Mouse (Mus musculus) myocyte (in vitro differentiated cells): Measurements from ENCODE around the gene Iars2. TPM values are rescaled to one million over a fixed set of nuclear protein-coding genes. Genes with fewer than 3 reads are reported as not detected.

Experiments used
- H3K27me3 ChIP-seq: one replicate; pipeline ENCODE4 v1.6.1; 2011; ENCODE audit not compliant: control insufficient read depth, insufficient read depth, insufficient read length
- H3K36me3 ChIP-seq: one replicate; pipeline ENCODE4 v1.6.1; 2011; ENCODE audit not compliant: control insufficient read depth, insufficient read depth
- H3K4me2 ChIP-seq: one replicate; pipeline ENCODE4 v1.6.1; 2011; ENCODE audit warnings: low read depth, control low read depth
- H3K4me3 ChIP-seq: one replicate; pipeline ENCODE4 v1.5.1; 2011; ENCODE audit warnings: mild to moderate bottlenecking, control low read depth, moderate library complexity
- H3K79me2 ChIP-seq: one replicate; pipeline ENCODE4 v1.6.1; 2011; ENCODE audit not compliant: control insufficient read depth, insufficient read depth
- H3ac ChIP-seq: one replicate; pipeline ENCODE4 v1.6.1; 2011; ENCODE audit not compliant: control insufficient read depth, insufficient read length
- CEBPB ChIP-seq: IDR thresholded peaks from 2 replicates; pipeline ENCODE4 v1.6.1; 2011; ENCODE audit warnings: mild to moderate bottlenecking, moderate library complexity; ENCODE audit not compliant: poor library complexity, insufficient read depth, severe bottlenecking
- E2F4 ChIP-seq: IDR thresholded peaks from one replicate; pipeline ENCODE4 v1.6.1; 2011; ENCODE audit warnings: mild to moderate bottlenecking, control low read depth, moderate library complexity; ENCODE audit not compliant: insufficient read depth
- MAX ChIP-seq: IDR thresholded peaks from one replicate; pipeline ENCODE4 v1.6.1; 2011; ENCODE audit warnings: low read depth, mild to moderate bottlenecking, control low read depth
- MYOD1 ChIP-seq, 3 experiments: IDR thresholded peaks; one replicate each; pipeline ENCODE4 v1.6.1; 2011; ENCODE audit warnings: control low read depth in 2 of 3, low read depth in 2 of 3, mild to moderate bottlenecking in 2 of 3, moderate library complexity in 1 of 3; ENCODE audit not compliant: insufficient read length in 2 of 3, control insufficient read depth in 1 of 3
- MYOG ChIP-seq, 3 experiments: IDR thresholded peaks; one replicate each; pipeline ENCODE4 v1.6.1; 2011; ENCODE audit warnings: control low read depth in 2 of 3, low read depth in 2 of 3, mild to moderate bottlenecking in 2 of 3; ENCODE audit not compliant: insufficient read length in 2 of 3, control insufficient read depth in 1 of 3, insufficient read depth in 1 of 3
- POLR2A ChIP-seq: IDR thresholded peaks from one replicate; pipeline ENCODE4 v1.6.1; 2011; ENCODE audit warnings: low read depth, mild to moderate bottlenecking, control low read depth, moderate library complexity; ENCODE audit not compliant: insufficient read length
- POLR2AphosphoS2 ChIP-seq: IDR thresholded peaks from one replicate; pipeline ENCODE4 v1.6.1; 2011; ENCODE audit warnings: low read depth, control low read depth; ENCODE audit not compliant: insufficient read length
- REST ChIP-seq: IDR thresholded peaks from one replicate; pipeline ENCODE4 v1.6.1; 2011; ENCODE audit warnings: mild to moderate bottlenecking, control low read depth, moderate library complexity; ENCODE audit not compliant: insufficient read depth, insufficient read length
- SRF ChIP-seq: IDR thresholded peaks from one replicate; pipeline ENCODE4 v1.6.1; 2011; ENCODE audit warnings: low read depth; ENCODE audit not compliant: control insufficient read depth, insufficient read length
- TCF12 ChIP-seq: IDR thresholded peaks from one replicate; pipeline ENCODE4 v1.6.1; 2011; ENCODE audit warnings: mild to moderate bottlenecking, control low read depth; ENCODE audit not compliant: poor library complexity, insufficient read depth, severe bottlenecking
- TCF3 ChIP-seq: IDR thresholded peaks from one replicate; pipeline ENCODE4 v1.6.1; 2011; ENCODE audit warnings: low read depth, control low read depth; ENCODE audit not compliant: insufficient read length
- USF1 ChIP-seq: IDR thresholded peaks from one replicate; pipeline ENCODE4 v1.6.1; 2011; ENCODE audit warnings: low read depth, mild to moderate bottlenecking, control low read depth, moderate library complexity
- polyA plus RNA-seq: library from polyadenylated mRNA; unstranded; fragments of >200 nt; fragmentation: generic; extraction: Trizol; gene quantifications from one replicate; pipeline ENCODE4 v1.2.1, GENCODE M21; 2012; ENCODE audit warnings: missing spikeins

Gene Iars2
- polyA plus RNA-seq, 1 experiment: 16.2 TPM

DNA sequence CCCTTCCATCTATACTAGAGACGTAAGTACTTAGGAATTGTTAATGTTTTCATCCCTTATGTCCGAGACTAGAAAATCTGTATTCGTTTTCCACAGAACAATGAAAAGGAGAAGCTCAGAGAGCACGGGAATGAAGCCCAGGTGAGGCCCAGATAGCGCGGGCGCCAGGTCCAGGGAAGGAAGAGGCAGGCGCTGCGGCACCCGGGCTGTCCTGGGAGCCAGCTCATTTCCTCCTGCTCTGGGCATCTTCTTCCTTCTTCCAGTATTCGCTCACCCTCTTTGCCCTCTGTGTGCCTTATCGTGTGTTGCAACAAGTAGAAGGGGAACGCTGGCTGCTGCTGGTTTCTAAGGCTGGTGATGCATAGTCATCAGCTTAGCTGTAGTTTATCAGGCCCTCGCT, 20.5 kb upstream of the Iars2 start:
- H3K4me3 ChIP-seq: no peak overlapping the region
- TF ChIP-seq POLR2A: no peak
- no peak for TF ChIP-seq TCF3
- no peak for TF ChIP-seq MYOG (IDR thresholded peaks at IDR 0.05; ENCODE audit: control insufficient read depth in 1 of 3, insufficient read depth in 1 of 3, insufficient read length in 2 of 3, low read depth in 2 of 3)
- no peak for TF ChIP-seq MYOD1 (IDR thresholded peaks at IDR 0.05; ENCODE audit: control insufficient read depth in 1 of 3, insufficient read length in 2 of 3, low read depth in 2 of 3)
- no peak for TF ChIP-seq CEBPB
- no peak for TF ChIP-seq E2F4
- TF ChIP-seq REST: no peak

GRCm38 (mm10) chr1:185346188-185346587, 17.0 kb upstream of the Iars2 start:
- Histone ChIP-seq H3K4me3 (no peak overlapping the region), H3K27me3 (no peaks in the 10 kb centered on the region), H3ac (no peak overlapping the region), H3K36me3 (peaks cover 21% of the 10 kb centered on the region), H3K4me2 (no peak overlapping the region), H3K79me2 (no peaks in the 10 kb centered on the region)
- no peak for TF ChIP-seq REST
- TF ChIP-seq POLR2AphosphoS2: no peak
- TF ChIP-seq USF1: no peak
- TF ChIP-seq TCF12: no peak
- TF ChIP-seq MAX: no peak
- no peak for TF ChIP-seq MYOD1 (IDR thresholded peaks at IDR 0.05; ENCODE audit: control insufficient read depth in 1 of 3, insufficient read length in 2 of 3, low read depth in 2 of 3)
- TF ChIP-seq TCF3: no peak
- TF ChIP-seq MYOG (IDR thresholded peaks at IDR 0.05; ENCODE audit: control insufficient read depth in 1 of 3, insufficient read depth in 1 of 3, insufficient read length in 2 of 3, low read depth in 2 of 3): no peak
- no peak for TF ChIP-seq SRF
- no peak for TF ChIP-seq E2F4
- no peak for TF ChIP-seq POLR2A
- TF ChIP-seq CEBPB: no peak

More for the DNA sequence above, 20.5 kb upstream of the Iars2 start:
- Histone ChIP-seq H3K36me3 (peaks cover 21% of the 10 kb centered on the region), H3ac (no peak overlapping the region), H3K79me2 (no peaks in the 10 kb centered on the region), H3K27me3 (no peaks in the 10 kb centered on the region), H3K4me2 (no peak overlapping the region)

- H3K4me3 ChIP-seq: no peak overlapping the region
- peaks cover 16% of the 10 kb centered on the region for H3K36me3 ChIP-seq
- no peak for TF ChIP-seq MAX
- no peak for TF ChIP-seq POLR2A
- TF ChIP-seq REST: no peak
- no peak for TF ChIP-seq CEBPB
- TF ChIP-seq TCF3: no peak
- no peak for TF ChIP-seq POLR2AphosphoS2
- H3K4me2 ChIP-seq: no peak overlapping the region
- no peaks in the 10 kb centered on the region for H3K27me3 ChIP-seq
- no peak overlapping the region for H3ac ChIP-seq
- H3K79me2 ChIP-seq: no peaks in the 10 kb centered on the region
Observed at GRCm38 (mm10) chr1:185343422-185343821, 14.2 kb upstream of the Iars2 start.

- no peak for TF ChIP-seq SRF
- no peak for TF ChIP-seq POLR2A
- no peak for TF ChIP-seq TCF3
- TF ChIP-seq MAX: no peak
- TF ChIP-seq MYOG (IDR thresholded peaks at IDR 0.05; ENCODE audit: control insufficient read depth in 1 of 3, insufficient read depth in 1 of 3, insufficient read length in 2 of 3, low read depth in 2 of 3): no peak
- no peak for TF ChIP-seq POLR2AphosphoS2
- TF ChIP-seq REST: no peak
- no peak for TF ChIP-seq MYOD1 (IDR thresholded peaks at IDR 0.05; ENCODE audit: control insufficient read depth in 1 of 3, insufficient read length in 2 of 3, low read depth in 2 of 3)
- no peak for TF ChIP-seq CEBPB
- TF ChIP-seq TCF12: no peak
- TF ChIP-seq USF1: no peak
- TF ChIP-seq E2F4: no peak
- H3ac ChIP-seq: no peak overlapping the region
- no peaks in the 10 kb centered on the region for H3K27me3 ChIP-seq
- peaks cover 13% of the 10 kb centered on the region for H3K36me3 ChIP-seq
- no peak overlapping the region for H3K4me3 ChIP-seq
- H3K4me2 ChIP-seq: no peak overlapping the region
- H3K79me2 ChIP-seq: no peaks in the 10 kb centered on the region
Observed at GRCm38 (mm10) chr1:185342441-185342840, 13.2 kb upstream of the Iars2 start.

- TF ChIP-seq SRF (no peak), CEBPB (no peak), POLR2A (no peak), MYOG (IDR thresholded peaks at IDR 0.05; ENCODE audit: control insufficient read depth in 1 of 3, insufficient read depth in 1 of 3, insufficient read length in 2 of 3, low read depth in 2 of 3) (no peak), MAX (no peak), MYOD1 (IDR thresholded peaks at IDR 0.05; ENCODE audit: control insufficient read depth in 1 of 3, insufficient read length in 2 of 3, low read depth in 2 of 3) (no peak), TCF3 (no peak), POLR2AphosphoS2 (no peak), E2F4 (no peak), TCF12 (no peak), REST (no peak), USF1 (no peak)
Observed at GRCm38 (mm10) chr1:185336535-185336934, 7.3 kb upstream of the Iars2 start.

More at GRCm38 (mm10) chr1:185336535-185336934, 7.3 kb upstream of the Iars2 start:
- Histone ChIP-seq H3K4me2 (no peak overlapping the region), H3K4me3 (no peak overlapping the region), H3ac (no peak overlapping the region), H3K79me2 (peaks cover 26% of the 10 kb centered on the region), H3K36me3 (peaks cover 5% of the 10 kb centered on the region), H3K27me3 (no peaks in the 10 kb centered on the region)
